Mouse (Mus musculus): ENCODE measurements around the gene Hspb6.

Gene Hspb6

DNA sequence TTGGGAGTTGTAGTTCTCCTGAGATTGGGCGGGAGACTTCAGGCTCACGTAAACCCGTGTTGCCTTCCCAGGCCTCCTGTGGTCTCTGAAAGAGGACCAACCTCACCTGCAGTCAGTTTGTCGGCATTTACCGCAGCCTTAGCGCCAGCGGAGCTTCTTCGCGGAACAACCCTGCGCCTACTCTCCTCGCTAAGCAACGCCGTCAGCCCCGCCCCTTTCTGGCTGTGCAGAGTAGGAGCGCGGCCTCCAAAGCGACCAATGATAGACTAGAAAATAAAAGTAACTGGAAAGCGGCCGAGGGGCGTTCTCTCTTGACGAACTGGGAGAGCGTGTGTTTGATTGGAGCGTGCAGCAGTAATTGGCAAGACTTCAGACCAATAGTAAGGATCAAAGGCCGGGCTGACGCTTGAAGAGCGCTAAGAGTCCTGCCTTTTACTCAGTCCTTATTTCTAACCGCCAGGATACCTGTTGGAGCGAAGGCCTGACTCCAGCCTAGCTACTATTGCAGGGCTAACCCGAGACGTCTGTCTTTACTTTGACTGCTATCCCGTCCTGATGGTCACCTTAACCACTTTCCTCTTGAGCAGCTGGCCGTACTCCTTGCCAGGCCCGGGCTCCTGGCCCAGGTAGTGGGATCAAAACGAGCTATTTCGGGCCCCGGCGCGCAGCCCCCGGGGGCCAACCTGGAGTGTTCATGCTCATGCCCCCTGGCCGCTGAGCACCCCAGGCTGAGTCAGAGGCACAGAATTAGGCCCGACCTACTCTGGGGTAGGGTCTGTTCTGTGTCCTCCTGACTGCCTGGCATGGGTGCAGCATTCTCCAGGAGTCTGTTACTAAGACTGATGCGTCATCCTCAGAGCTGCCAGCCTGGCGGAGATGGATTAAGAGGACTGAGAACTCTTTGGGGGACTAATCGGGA lies at the start of gene Hspb6, which contains the start of gene Proser3:
Gene Hspb6 (plus strand): TSS at position 77 of the 919 bp plus-strand sequence.
Gene Proser3 (minus strand): TSS at position 198 of the 919 bp plus-strand sequence.
- DNase-seq (ENCODE audit: low read depth, low spot score): peak; percentile 97

- no peak for DNase-seq (ENCODE audit: low read depth, low spot score)
Observed at GRCm38 (mm10) chr7:30508061-30508460, 43.9 kb upstream of the Hspb6 start.

DNA sequence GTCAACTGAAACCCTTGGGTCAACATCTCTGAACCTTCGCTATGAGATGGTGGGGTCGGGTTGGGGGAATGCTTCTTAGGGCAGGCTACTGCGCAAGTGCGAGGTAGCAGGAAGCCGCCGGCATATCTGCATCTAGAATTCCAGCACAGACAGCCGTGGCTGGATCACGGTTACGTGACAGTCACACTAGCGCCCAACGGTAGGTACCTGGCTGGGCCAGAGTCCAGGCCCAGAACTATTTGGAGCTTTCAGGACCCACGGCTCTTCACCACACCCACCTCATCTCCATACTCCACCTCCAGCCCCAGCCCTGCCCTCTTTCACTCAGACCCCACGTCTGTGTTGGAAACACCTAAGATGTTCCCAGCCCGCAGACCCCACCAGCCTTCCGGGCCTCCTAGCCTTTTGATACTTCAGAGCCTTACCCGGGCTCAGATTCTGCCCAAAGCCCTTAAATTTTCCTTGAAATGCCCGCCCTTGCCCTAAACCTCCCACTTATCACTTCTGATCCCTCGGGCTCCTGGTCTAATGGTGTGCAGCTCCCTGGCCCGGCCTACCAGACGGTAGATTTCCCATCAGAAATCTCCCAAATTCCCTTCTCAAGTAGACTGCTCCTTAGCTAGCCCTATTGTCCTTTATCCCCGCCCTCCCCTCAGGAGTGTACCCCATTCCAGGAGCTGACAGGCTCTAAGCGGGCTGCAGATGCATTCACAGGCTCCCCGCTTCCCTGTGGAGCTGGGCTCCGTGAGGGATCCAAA lies 36.8 kb upstream of the Hspb6 start:
- no peak for DNase-seq (ENCODE audit: low read depth, low spot score)

- DNase-seq (ENCODE audit: low read depth, low spot score): peak; percentile 19
Observed at GRCm38 (mm10) chr7:30518325-30518724, 33.7 kb upstream of the Hspb6 start.

DNA sequence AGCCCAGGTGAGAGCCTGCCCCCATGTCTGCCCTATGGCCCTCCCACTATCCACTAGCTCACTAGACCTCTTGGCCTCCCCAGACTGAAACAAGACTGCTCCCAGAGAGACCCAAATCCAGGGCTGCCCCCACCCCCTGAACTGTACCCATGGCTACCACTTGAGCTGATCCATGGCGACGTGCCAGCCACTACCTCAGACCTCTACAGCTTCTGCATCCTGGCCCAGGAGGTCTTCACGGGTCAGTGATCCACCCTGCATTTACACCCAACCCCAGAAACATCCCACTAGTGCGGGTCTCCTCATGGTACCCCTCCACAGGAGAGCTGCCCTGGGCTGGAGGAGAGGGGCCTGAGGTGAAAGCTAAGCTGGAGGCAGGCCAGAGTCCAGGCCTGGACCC lies 31.6 kb upstream of the Hspb6 start:
- no peak for DNase-seq (ENCODE audit: low read depth, low spot score)

DNA sequence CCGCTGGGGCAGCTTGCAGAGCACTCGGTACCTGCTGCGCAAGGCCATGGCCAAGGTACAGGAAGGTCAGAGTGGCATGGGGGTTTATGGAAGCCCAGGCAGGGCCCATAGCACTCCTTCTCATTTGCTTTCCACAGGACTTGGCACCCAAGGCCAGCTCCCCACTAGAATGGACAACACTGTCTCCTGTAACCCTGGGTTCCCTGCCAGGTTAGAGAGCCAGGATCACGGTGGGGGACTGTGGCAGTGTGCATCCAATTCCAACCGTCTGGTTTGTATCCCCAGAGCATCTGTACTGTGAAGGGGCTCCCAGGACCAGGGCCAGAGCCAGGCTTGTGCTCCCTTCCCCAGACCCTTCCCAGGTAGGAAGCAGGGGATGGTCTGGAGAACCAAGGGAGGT lies 31.1 kb upstream of the Hspb6 start:
- no peak for DNase-seq (ENCODE audit: low read depth, low spot score)

DNA sequence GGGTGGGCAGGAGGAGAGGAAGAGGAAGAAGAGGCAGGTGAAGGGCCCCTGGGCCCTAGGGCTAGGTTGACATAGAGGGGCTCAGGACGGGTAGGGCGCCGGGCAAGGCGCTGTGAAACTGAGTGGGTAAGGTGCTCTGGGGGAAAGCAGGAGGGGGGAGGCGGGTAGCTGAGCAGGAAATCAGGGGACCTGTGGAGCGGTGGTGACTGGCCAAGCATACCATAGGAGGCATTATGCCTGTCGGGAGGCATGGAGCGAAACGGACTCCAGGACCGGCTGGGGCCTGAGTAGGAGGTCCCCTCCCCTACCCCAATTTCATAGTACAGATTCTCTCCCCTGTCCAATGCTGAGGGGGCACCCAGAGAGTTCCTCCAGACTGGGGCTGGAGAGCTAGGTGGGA lies 29.1 kb upstream of the Hspb6 start:
- no peak for DNase-seq (ENCODE audit: low read depth, low spot score)

DNA sequence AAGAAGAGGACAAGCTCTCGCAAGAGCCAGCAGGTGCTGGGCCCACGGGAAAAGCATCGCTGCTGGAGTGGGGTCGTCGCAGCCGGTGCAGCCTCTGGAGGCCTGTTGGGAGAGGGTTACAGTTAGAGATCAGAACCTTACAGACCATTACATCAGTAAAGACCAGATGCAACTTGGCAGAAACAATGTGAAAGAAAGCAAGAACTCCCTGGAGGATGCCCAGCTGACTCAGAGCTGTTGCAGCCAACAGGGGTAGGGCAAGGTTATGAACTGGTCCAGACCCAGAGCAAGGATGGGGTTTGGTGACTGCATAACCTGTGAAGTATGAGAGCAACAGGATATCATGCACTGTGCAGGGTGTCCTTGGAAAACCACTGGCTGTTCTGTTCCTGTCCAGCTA lies 27.5 kb upstream of the Hspb6 start:
- no peak for DNase-seq (ENCODE audit: low read depth, low spot score)

- no peak for DNase-seq (ENCODE audit: low read depth, low spot score)
Observed at GRCm38 (mm10) chr7:30525954-30526353, 26.0 kb upstream of the Hspb6 start.

DNA sequence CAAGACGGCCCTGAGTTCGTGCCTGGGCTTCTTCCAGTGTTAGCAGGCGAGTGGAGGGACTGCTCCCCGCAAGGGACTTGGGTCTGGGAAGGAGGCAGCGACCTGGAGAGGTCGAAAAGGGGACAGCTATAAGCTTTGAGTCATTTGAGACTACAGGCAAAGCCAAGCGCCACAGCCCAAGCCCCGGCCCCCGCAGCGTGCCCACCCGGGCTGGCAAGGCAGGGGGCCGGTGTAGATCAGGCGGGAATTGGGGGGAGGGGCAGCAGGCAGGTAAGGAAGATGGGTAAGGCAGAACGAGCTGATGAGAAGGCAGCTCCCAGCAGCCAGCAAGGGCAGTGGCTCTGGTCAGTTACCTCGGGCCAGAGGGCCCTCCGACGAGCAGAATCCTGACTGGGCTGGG lies 25.6 kb upstream of the Hspb6 start:
- DNase-seq (ENCODE audit: low read depth, low spot score): no peak

DNA sequence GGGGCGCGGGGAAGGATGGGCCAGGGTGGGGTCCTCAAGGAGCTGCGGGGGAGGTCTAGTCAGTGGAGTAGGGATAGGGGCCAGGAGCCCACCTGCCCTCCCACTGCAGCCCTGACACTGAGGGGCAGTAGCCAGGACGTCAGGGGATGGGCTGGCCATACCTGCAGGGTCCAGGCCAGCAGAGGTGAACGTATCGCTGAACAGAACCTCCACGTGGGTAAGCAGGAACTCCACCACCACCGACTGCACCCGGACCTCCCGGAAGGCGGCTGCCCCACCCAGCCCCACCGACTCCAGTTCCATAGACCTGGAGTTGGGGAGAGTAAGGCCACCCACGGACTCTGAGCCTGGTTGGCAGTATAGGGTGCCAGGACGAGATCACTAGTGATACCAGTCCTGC lies 25.0 kb upstream of the Hspb6 start:
- no peak for DNase-seq (ENCODE audit: low read depth, low spot score)

GRCm38 (mm10) chr7:30531291-30531815 lies 20.6 kb upstream of the Hspb6 start:
- peak; percentile 29 for DNase-seq (ENCODE audit: low read depth, low spot score)

- DNase-seq (ENCODE audit: low read depth, low spot score): no peak
Observed at GRCm38 (mm10) chr7:30532931-30533330, 19.0 kb upstream of the Hspb6 start.

- no peak for DNase-seq (ENCODE audit: low read depth, low spot score)
Observed at GRCm38 (mm10) chr7:30533941-30534632, 17.9 kb upstream of the Hspb6 start.

DNA sequence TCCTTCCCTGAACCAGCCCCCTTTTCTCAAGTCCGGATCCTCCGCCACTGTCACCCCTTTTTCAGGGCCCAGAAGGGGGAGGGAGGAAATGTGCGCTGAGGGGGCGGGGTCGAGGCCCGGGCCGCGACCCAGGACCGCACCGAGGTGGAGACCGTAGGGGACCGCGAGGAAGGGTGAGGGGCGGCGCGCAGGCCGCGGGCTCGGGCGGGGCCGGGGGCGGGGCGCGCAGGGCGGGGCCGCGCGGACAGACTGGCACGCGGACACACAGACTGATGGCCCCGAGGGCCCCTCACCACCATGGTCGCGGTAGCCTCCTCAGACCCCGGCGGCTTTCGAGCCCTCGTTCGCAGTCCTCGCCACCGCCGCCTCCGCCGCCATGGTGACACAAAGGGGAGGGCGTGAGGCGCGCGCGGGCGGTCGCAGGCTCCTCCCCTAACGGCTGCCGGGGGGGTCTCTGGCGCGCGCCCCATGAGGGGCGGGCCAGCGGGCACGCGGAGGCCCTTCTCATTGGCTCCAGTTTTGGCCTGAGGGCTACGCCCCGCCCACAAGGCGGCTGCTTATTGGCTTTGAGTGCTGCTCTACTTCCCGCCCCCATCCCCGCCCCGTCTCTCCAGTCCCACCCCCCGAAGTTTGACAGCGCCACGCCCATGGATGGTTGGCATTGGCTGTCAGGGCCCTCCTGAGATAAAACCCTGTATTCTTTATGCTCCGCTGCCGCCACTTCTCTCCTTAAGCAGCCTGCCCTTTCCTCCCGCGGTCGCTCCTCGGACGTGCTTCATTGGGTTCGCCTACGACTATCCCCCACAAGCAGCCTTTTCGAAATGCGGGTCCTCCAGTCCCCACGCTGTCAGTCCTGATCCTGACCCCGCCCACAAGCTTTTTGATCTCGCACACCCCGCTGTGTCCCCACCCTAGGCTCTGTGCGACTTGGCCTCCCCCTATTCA lies 17.1 kb upstream of the Hspb6 start, which contains the start of gene Arhgap33:
Gene Arhgap33 (minus strand): TSS at position 428 of the 945 bp plus-strand sequence.
- peak; percentile 97 for DNase-seq (ENCODE audit: low read depth, low spot score)

DNA sequence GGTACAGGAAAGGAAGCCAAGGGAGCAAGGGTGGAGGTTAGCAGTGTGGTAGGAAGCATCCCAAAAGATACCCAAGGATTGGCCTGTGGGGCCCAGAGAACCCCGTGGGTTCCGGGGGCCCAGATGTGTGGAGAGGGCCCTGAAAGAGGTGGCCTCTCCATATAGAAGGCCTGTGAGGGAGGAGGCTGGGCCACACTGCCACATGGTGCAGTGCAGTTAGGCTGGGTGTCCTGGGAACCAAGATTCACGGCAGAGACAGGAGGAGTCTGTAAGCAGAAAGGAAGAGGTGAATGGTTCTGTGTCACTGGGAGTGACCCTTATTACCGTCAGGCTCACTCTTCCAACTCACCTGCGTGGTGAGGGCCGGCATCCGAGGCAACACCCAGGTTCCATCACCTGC lies 11.4 kb upstream of the Hspb6 start:
- DNase-seq (ENCODE audit: low read depth, low spot score): no peak

- no peak for DNase-seq (ENCODE audit: low read depth, low spot score)
Observed at GRCm38 (mm10) chr7:30544327-30544726, 7.7 kb upstream of the Hspb6 start.

GRCm38 (mm10) chr7:30549880-30550279 lies 2.1 kb upstream of the Hspb6 start:
- DNase-seq (ENCODE audit: low read depth, low spot score): no peak

- DNase-seq (ENCODE audit: low read depth, low spot score): no peak
Observed at GRCm38 (mm10) chr7:30550603-30551002, 1.4 kb upstream of the Hspb6 start.

DNA sequence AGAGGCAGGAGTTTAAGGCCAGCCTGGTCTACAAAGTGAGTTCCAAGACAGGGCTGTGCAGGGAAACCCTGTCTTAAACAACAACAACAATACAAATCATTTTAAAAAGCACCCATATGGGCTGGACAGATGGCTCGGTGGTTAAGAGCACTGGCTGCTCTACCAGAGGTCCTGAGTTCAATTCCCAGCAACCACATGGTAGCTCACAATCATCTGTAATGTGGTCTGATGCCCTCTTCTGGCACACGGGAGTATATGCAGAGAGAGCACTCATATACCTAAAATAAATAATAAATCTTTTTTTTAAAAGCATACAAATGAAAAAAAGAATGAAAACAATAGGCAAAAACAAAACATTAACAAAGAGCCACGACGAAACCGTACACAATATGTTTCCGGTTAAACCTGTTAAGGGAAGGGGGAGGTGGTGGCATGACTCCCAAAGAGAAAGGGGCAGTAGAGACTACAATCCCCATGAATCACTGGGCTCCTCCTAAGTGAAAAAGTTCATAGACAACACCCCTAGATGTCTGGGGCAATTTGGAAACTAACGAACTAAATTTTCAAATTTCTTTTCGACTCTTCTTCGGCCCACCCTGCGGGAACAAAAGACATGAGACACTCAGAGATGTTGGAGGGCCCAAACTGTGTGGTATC lies 405 bp upstream of the Hspb6 start:
- peak; percentile 87 for DNase-seq (ENCODE audit: low read depth, low spot score)

Measured in CD4-positive, CD25-positive, alpha-beta regulatory T cell, adult 2 months (primary cell).